Mouse (Mus musculus): Measurements from ENCODE around the gene Ripk3. TPM values are rescaled to one million over a fixed set of nuclear protein-coding genes. Genes with fewer than 3 reads are reported as not detected.

Gene Ripk3
- polyA plus RNA-seq, 1 experiment from 2014 or later = 24.1 TPM

DNA sequence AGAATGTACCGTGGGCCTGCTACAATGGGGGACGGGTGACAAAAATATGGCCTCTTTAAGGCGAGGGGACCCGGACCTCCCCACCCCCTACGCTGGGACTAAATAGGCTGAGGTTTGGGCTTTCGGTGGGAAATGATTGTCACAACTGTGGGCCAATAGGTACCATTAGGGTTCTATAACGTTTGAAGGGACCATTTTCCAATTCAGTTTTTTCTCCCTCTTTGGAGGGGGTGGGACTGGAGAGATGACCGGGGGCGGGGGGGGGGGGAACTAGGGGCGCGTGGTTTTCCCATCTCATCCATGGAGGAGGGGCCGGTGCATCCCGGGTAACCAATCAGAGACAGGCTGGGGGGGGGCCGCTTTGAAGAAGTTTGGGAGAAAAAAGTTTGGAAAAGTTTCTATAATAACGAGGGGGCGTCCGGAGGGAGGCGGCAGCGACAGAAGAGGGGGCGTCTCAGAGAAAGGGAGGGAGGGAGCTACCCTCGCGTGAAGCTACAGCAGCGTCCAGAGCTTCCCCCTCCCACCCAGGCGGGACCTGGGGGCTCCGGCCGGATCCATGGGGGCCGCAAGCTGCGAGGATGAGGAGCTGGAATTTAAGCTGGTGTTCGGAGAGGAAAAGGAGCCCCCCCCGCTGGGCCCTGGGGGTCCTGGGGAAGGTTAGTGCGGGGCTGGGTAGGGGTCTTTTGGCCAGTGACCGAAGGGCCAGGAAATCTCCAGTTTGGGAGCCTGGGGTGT, 36.0 kb upstream of the Ripk3 start:
- Histone ChIP-seq H3K4me3 (peak overlapping the region; percentile 83), H3K4me1 (peaks cover 70% of the 10 kb centered on the region), H3K27me3 (replicated peaks; ENCODE audit: low read depth, poor library complexity, severe bottlenecking) (peaks cover 28% of the 10 kb centered on the region), H3K36me3 (replicated peaks) (peaks cover 35% of the 10 kb centered on the region), H3K9me3 (no peaks in the 10 kb centered on the region), H3K27ac (replicated peaks) (peak overlapping the region; percentile 98)
- under 1% methylated on average over 32 of the region's 32 CpGs for WGBS
- DNase-seq (ENCODE audit: low spot score) = peak; percentile 89

- Histone ChIP-seq H3K27ac (replicated peaks) (peak overlapping the region; percentile 98), H3K4me3 (peak overlapping the region; percentile 83), H3K36me3 (replicated peaks) (peaks cover 29% of the 10 kb centered on the region), H3K9me3 (no peaks in the 10 kb centered on the region), H3K27me3 (replicated peaks; ENCODE audit: low read depth, poor library complexity, severe bottlenecking) (peaks cover 28% of the 10 kb centered on the region), H3K4me1 (peaks cover 64% of the 10 kb centered on the region)
- under 1% methylated on average over 10 of the region's 10 CpGs for WGBS
- peak; percentile 79 for DNase-seq (ENCODE audit: low spot score)
These were observed 35.4 kb upstream of the Ripk3 start for GRCm38 (mm10) chr14:55824001-55824480.

DNA sequence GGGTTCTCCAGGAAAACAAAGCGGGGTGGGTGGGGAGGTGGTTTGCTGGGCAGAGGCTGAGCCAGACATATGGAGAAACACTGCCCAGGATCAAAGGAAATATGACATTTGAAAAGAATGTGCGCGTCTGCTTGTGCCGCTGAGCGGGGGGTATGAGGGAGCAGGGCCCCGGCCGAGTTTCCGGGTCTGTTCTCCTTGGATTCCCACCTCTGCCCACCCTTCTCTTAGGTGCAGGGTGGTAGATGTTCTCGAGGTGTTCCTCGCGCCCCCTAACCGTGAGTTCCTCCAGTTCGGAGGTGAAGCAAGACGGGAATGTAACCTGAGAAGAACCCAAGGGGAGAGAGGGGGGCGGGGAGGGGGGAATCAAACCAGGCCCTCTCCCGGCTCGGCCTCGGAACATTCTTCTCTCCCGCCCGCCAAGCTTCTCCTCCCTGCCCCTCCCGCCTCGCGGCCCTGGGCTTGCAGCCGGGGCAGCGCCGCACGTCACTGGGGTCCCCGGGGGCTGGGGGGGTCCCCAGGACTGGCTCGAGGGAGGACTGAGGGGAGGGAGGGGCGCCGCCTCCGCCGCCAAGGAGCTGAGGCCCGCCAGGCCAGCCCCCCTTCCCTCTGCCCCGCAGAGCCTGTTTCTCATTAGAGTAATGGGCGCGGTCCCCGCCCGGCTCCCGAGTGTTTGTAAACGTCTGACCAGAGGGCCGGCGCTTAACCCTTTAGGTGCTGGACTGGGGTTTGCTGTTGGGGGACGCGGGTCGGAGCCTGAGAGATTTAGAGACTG, 34.5 kb upstream of the Ripk3 start, which contains the start of gene Nfatc4:
TSS of gene Nfatc4 (plus strand) at position 154 of the 772 bp plus-strand sequence.
- DNase-seq (ENCODE audit: low spot score) = peak; percentile 98
- H3K36me3 ChIP-seq (replicated peaks) = peaks cover 20% of the 10 kb centered on the region
- H3K9me3 ChIP-seq = no peaks in the 10 kb centered on the region
- H3K4me3 ChIP-seq = peak within 1 kb of the TSS; percentile 83
- WGBS = under 1% methylated on average over 46 of the region's 46 CpGs
- H3K27me3 ChIP-seq (replicated peaks; ENCODE audit: low read depth, poor library complexity, severe bottlenecking) = peaks cover 28% of the 10 kb centered on the region
- peak within 1 kb of the TSS; percentile 98 for H3K27ac ChIP-seq (replicated peaks)
- H3K4me1 ChIP-seq = peaks cover 55% of the 10 kb centered on the region

GRCm38 (mm10) chr14:55822435-55822990, 33.8 kb upstream of the Ripk3 start:
- Histone ChIP-seq H3K36me3 (replicated peaks) (peaks cover 13% of the 10 kb centered on the region), H3K9me3 (no peaks in the 10 kb centered on the region), H3K27me3 (replicated peaks; ENCODE audit: low read depth, poor library complexity, severe bottlenecking) (peaks cover 22% of the 10 kb centered on the region), H3K27ac (replicated peaks) (peak overlapping the region; percentile 98), H3K4me1 (peaks cover 49% of the 10 kb centered on the region), H3K4me3 (peak overlapping the region; percentile 83)
- DNase-seq (ENCODE audit: low spot score) = peak; percentile 90
- 5% methylated on average over 13 of the region's 13 CpGs for WGBS

- no peak for DNase-seq (ENCODE audit: low spot score)
- H3K36me3 ChIP-seq (replicated peaks) = no peaks in the 10 kb centered on the region
- H3K4me3 ChIP-seq = no peak overlapping the region
- H3K4me1 ChIP-seq = peaks cover 31% of the 10 kb centered on the region
- H3K27ac ChIP-seq (replicated peaks) = no peak overlapping the region; the same call in 1 of the 2 replicates
- no peaks in the 10 kb centered on the region for H3K9me3 ChIP-seq
- WGBS = 86% methylated on average over 9 of the region's 9 CpGs
- 0 out of 2 replicates have a peak, but pooled peaks cover 3% of the 10 kb centered on the region for H3K27me3 ChIP-seq (replicated peaks; ENCODE audit: low read depth, poor library complexity, severe bottlenecking)
These were observed 31.9 kb upstream of the Ripk3 start for GRCm38 (mm10) chr14:55820576-55820975.

GRCm38 (mm10) chr14:55819845-55820405, 31.3 kb upstream of the Ripk3 start:
- H3K9me3 ChIP-seq = no peaks in the 10 kb centered on the region
- no peak overlapping the region for H3K4me3 ChIP-seq
- H3K4me1 ChIP-seq = peaks cover 30% of the 10 kb centered on the region
- WGBS = 82% methylated on average over 7 of the region's 7 CpGs
- no peaks in the 10 kb centered on the region for H3K36me3 ChIP-seq (replicated peaks)
- no peak overlapping the region for H3K27ac ChIP-seq (replicated peaks)
- no peak for DNase-seq (ENCODE audit: low spot score)
- no peaks in the 10 kb centered on the region for H3K27me3 ChIP-seq (replicated peaks; ENCODE audit: low read depth, poor library complexity, severe bottlenecking)

- peaks cover 10% of the 10 kb centered on the region; the same call in 1 of the 2 replicates for H3K4me1 ChIP-seq
- 25% methylated on average over 17 of the region's 17 CpGs for WGBS
- peak overlapping the region; percentile 64 for H3K4me3 ChIP-seq
- H3K27me3 ChIP-seq (replicated peaks; ENCODE audit: low read depth, poor library complexity, severe bottlenecking) = no peaks in the 10 kb centered on the region
- H3K27ac ChIP-seq (replicated peaks) = peak overlapping the region; percentile 70; the same call in 1 of the 2 replicates
- DNase-seq (ENCODE audit: low spot score) = peak; percentile 56
- H3K9me3 ChIP-seq = no peaks in the 10 kb centered on the region
- no peaks in the 10 kb centered on the region for H3K36me3 ChIP-seq (replicated peaks)
These were observed 26.7 kb upstream of the Ripk3 start for GRCm38 (mm10) chr14:55815310-55815751.

DNA sequence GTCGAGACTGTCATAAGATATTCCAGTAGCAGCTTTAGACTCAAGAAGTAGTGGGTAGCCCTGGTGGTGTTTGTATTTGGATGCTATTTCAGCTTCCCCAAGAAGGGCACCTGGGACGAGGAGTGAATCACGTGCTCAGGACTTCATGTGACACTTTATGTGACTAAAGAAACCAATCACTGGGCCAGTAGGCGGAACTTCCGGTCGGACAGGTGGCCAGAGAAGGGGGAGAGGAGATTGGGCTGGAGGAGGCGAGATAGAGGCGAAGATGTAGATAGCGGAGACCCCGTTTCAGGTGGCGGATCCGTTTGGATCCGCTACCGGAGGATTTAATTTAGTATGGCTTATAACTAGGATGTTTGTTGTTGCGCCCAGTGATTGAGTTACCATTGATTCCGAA, 26.2 kb upstream of the Ripk3 start:
- H3K4me1 ChIP-seq = peaks cover 10% of the 10 kb centered on the region; the same call in 1 of the 2 replicates
- H3K27ac ChIP-seq (replicated peaks) = peak overlapping the region; percentile 70; the same call in 1 of the 2 replicates
- no peaks in the 10 kb centered on the region for H3K36me3 ChIP-seq (replicated peaks)
- peak; percentile 82 for DNase-seq (ENCODE audit: low spot score)
- WGBS = 21% methylated on average over 16 of the region's 16 CpGs
- no peaks in the 10 kb centered on the region for H3K27me3 ChIP-seq (replicated peaks; ENCODE audit: low read depth, poor library complexity, severe bottlenecking)
- H3K4me3 ChIP-seq = peak overlapping the region; percentile 64
- H3K9me3 ChIP-seq = no peaks in the 10 kb centered on the region

DNA sequence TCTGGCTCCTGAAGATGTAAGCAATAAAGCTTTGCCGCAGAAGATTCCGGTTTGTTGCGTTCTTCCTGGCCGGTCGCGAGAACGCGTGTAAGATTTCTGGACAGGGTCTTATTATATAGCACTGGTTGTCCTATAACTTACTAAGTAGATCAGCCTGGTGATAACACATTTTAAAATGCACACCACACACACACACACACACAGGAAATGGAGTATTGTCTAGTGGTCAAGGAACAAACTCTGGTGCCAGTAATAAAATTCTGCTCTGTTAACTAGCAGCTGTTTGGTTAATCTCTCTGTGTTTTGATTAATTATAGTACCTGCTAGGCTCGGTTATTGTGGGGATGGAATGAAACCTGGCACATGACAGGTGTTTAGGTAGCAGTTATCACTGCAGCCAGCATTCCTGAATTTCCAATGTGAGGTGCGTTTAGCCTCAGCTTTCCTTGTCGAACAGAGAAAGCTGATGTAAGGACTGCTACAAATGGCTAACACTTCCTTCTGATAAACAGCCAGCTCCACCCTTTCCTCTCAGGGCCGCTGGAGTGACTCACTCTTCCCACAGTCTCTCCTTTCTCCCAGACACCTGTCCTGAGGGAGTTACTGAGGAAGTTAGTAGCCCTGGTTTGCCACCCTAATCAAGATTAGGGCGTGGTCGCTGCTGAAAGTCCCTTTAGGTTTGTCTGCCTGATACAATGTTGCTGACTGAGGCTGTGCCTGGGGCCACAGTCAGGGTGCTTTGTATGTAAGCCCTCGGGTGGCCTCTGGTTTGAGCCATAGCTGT, 6.9 kb upstream of the Ripk3 start:
- 87% methylated on average over 15 of the region's 15 CpGs for WGBS
- Histone ChIP-seq H3K36me3 (replicated peaks) (no peaks in the 10 kb centered on the region), H3K4me3 (no peak overlapping the region), H3K27ac (replicated peaks) (no peak overlapping the region), H3K27me3 (replicated peaks; ENCODE audit: low read depth, poor library complexity, severe bottlenecking) (0 out of 2 replicates have a peak, but pooled peaks cover 3% of the 10 kb centered on the region), H3K4me1 (no peaks in the 10 kb centered on the region), H3K9me3 (no peaks in the 10 kb centered on the region)
- no peak for DNase-seq (ENCODE audit: low spot score)

DNA sequence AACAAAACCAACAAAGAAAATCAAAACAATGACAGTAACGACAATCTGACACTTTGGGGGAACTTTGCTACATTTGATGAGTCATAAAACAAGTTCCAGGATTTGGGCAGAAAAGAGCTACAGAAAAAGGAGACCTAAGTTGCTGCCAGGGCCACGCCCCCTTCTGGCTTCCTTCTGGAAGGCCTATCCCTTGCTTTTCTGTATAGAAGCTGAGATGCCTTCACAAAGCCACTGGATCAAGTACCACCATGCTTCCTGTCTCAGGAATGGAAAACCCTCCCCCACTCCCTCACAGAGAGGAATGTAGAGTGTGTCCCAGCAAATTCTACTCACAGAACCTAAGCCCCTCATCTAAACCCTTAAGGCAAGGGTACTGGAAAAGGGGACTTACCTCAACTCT, 5.3 kb upstream of the Ripk3 start:
- Histone ChIP-seq H3K4me1 (0 out of 2 replicates have a peak, but pooled peaks cover under 1% of the 10 kb centered on the region), H3K36me3 (replicated peaks) (no peaks in the 10 kb centered on the region), H3K9me3 (no peaks in the 10 kb centered on the region), H3K27me3 (replicated peaks; ENCODE audit: low read depth, poor library complexity, severe bottlenecking) (peaks cover 19% of the 10 kb centered on the region), H3K27ac (replicated peaks) (no peak overlapping the region), H3K4me3 (no peak overlapping the region)
- no peak for DNase-seq (ENCODE audit: low spot score)
- 76% methylated on average over 2 of the region's 2 CpGs for WGBS

DNA sequence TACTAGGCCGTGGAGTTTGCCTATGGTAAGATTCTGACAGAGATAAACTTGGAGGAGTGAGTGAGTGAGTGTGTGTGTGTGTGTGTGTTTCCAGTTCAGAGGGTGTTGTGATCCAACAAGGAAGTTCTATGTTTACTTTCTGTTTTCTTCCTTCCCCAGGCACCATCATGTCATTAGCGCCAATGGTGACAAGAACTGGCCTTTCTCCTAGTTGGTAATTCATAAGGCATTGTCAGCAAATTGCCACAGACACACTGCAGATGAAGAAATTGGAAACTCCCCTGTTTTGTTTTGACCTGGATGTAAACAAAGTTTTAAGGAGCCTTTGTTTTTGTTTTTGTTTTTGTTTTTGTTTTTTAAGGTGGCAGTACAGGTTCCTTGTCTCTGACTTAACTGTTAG, 4.8 kb upstream of the Ripk3 start:
- H3K9me3 ChIP-seq = no peaks in the 10 kb centered on the region
- peaks cover 23% of the 10 kb centered on the region for H3K27me3 ChIP-seq (replicated peaks; ENCODE audit: low read depth, poor library complexity, severe bottlenecking)
- H3K36me3 ChIP-seq (replicated peaks) = no peaks in the 10 kb centered on the region
- peaks cover 5% of the 10 kb centered on the region for H3K4me1 ChIP-seq
- no peak overlapping the region for H3K4me3 ChIP-seq
- no peak for DNase-seq (ENCODE audit: low spot score)
- 69% methylated on average over 2 of the region's 2 CpGs for WGBS
- H3K27ac ChIP-seq (replicated peaks) = no peak overlapping the region

Data from embryonic facial prominence, embryonic 10.5 days (tissue).